Mouse (Mus musculus): ENCODE data around the gene Paqr5.

- TF ChIP-seq ZC3H11A (IDR thresholded peaks at IDR 0.05; ENCODE audit: borderline replicate concordance, low read depth, low read length), result no peak
- no peak for TF ChIP-seq CHD2 (IDR thresholded peaks at IDR 0.05; ENCODE audit: low read depth, low read length)
- no peak for TF ChIP-seq HCFC1 (IDR thresholded peaks at IDR 0.05; ENCODE audit: borderline replicate concordance, insufficient read depth, low read length)
Observed at GRCm38 (mm10) chr9:61941054-61941453, 85.6 kb downstream of the Paqr5 start.
